Mouse (Mus musculus): ENCODE results near the gene Coq9.

GRCm38 (mm10) chr8:94825170-94825569 is 13.0 kb upstream of the Coq9 start:
- TF ChIP-seq CTCF (IDR thresholded peaks at IDR 0.05; ENCODE audit: control insufficient read depth, insufficient read depth, insufficient replicate concordance, low read depth, low read length) (no peak), POLR2A (IDR thresholded peaks at IDR 0.05; ENCODE audit: control insufficient read depth, low read depth, low read length) (no peak)

Data from testis, adult 2 months (tissue).